Mouse (Mus musculus) heart, postnatal 4 days (tissue): ENCODE measurements around the gene Atp8b4. TPM values are rescaled to one million over a fixed set of nuclear protein-coding genes. Genes with fewer than 3 reads are reported as not detected.
"Not testable (repeated sequence)": the region's sequence is repeated elsewhere in the genome, so short reads cannot be mapped to it uniquely, and the experiment has no call there.

ENCODE experiments used
- DNase-seq: peaks from one replicate; pipeline ENCODE4 v3.0.0; 2021
- total RNA-seq, 2 experiments: library from RNA; stranded (reverse); gene quantifications; 2 replicates each; pipeline ENCODE4 v1.2.3; 2021

Atp8b4 gene
- total RNA-seq, 2 experiments from 2014 or later = 0.29 to 0.36 TPM

GRCm38 (mm10) chr2:126495832-126496695 lies 4.4 kb downstream of the Atp8b4 start:
- no peak for DNase-seq

- DNase-seq = no peak
These were observed 5.2 kb downstream of the Atp8b4 start for GRCm38 (mm10) chr2:126495230-126495629.

- DNase-seq = peak; percentile 10
These were observed 7.2 kb downstream of the Atp8b4 start for GRCm38 (mm10) chr2:126493306-126493705.

- DNase-seq = no peak
These were observed 7.8 kb downstream of the Atp8b4 start for GRCm38 (mm10) chr2:126492713-126493112.

GRCm38 (mm10) chr2:126491446-126491845 lies 9.0 kb downstream of the Atp8b4 start:
- DNase-seq = no peak

GRCm38 (mm10) chr2:126490573-126490972 lies 9.9 kb downstream of the Atp8b4 start:
- DNase-seq = no peak

- DNase-seq = no peak
These were observed 15.0 kb downstream of the Atp8b4 start for GRCm38 (mm10) chr2:126485262-126486017.

GRCm38 (mm10) chr2:126483337-126483736 lies 17.1 kb downstream of the Atp8b4 start:
- DNase-seq = no peak

- peak; percentile 33 for DNase-seq
These were observed 22.9 kb downstream of the Atp8b4 start for GRCm38 (mm10) chr2:126477556-126477955.

GRCm38 (mm10) chr2:126475681-126476410 lies 24.6 kb downstream of the Atp8b4 start:
- no peak for DNase-seq

- DNase-seq = no peak
These were observed 26.5 kb downstream of the Atp8b4 start for GRCm38 (mm10) chr2:126474019-126474418.

GRCm38 (mm10) chr2:126472836-126473235 lies 27.6 kb downstream of the Atp8b4 start:
- DNase-seq = no peak

- no peak for DNase-seq
These were observed 32.7 kb downstream of the Atp8b4 start for GRCm38 (mm10) chr2:126467790-126468189.

GRCm38 (mm10) chr2:126466391-126467134 lies 33.9 kb downstream of the Atp8b4 start:
- DNase-seq = no peak

- DNase-seq = no peak
These were observed 41.8 kb downstream of the Atp8b4 start for GRCm38 (mm10) chr2:126458661-126459060.

- not testable (repeated sequence) for DNase-seq
These were observed 42.7 kb downstream of the Atp8b4 start for GRCm38 (mm10) chr2:126457759-126458158.

GRCm38 (mm10) chr2:126450937-126451302 lies 49.6 kb downstream of the Atp8b4 start:
- no peak for DNase-seq

GRCm38 (mm10) chr2:126450210-126450936 lies 50.1 kb downstream of the Atp8b4 start:
- peak; percentile 86 for DNase-seq

GRCm38 (mm10) chr2:126445039-126445438 lies 55.4 kb downstream of the Atp8b4 start:
- DNase-seq = no peak

- DNase-seq = no peak
These were observed 58.9 kb downstream of the Atp8b4 start for GRCm38 (mm10) chr2:126441586-126441985.

GRCm38 (mm10) chr2:126434712-126435111 lies 65.8 kb downstream of the Atp8b4 start:
- no peak for DNase-seq
